Mouse (Mus musculus) testis, adult 2 months (tissue): ENCODE data around the gene 2310030G06Rik.

ENCODE experiments used
- CTCF ChIP-seq: fragments of 200-500 bp; IDR thresholded peaks from 2 replicates; pipeline ENCODE4 v1.5.1; 2012; ENCODE audit warnings: low read depth, mild to moderate bottlenecking, inconsistent platforms, low read length, moderate library complexity; ENCODE audit not compliant: control insufficient read depth, insufficient read depth, insufficient replicate concordance
- POLR2A ChIP-seq: fragments of 200-500 bp; IDR thresholded peaks from 2 replicates; pipeline ENCODE4 v1.6.1; 2012; ENCODE audit warnings: low read depth, mild to moderate bottlenecking, inconsistent platforms, low read length, moderate library complexity; ENCODE audit not compliant: control insufficient read depth

- TF ChIP-seq POLR2A: no peak
- TF ChIP-seq CTCF: no peak
Observed at GRCm38 (mm10) chr9:50742261-50742660, 4.1 kb downstream of the 2310030G06Rik start.
